Mouse (Mus musculus) forebrain, embryonic 12.5 days (tissue): ENCODE measurements at regions not wholly inside any gene's neighbourhood (a gene's known extent, or its start where the extent isn't known, plus 50 kb on each side); places are given as distances from the start of the nearest gene placed in this dataset.

Experiments
- ATAC-seq: fragments of 200-750 bp; cut with Nextera tagmentation; 2 replicates; pipeline ENCODE4 v1.8.0; 2017; ENCODE audit warnings: moderate TSS enrichment; ENCODE audit not compliant: low FRiP score
- H3K27ac ChIP-seq: fragments of 300-500 bp; sonication (generic); 2 replicates; pipeline ENCODE4 v1.5.1; 2016; ENCODE audit warnings: mild to moderate bottlenecking
- H3K27me3 ChIP-seq: fragments of 300-500 bp; sonication (generic); 2 replicates; pipeline ENCODE4 v1.6.1; 2016; ENCODE audit warnings: mild to moderate bottlenecking
- H3K36me3 ChIP-seq: fragments of 300-500 bp; sonication (generic); replicated peaks from 2 replicates; pipeline ENCODE4 v1.6.1; 2016; ENCODE audit warnings: mild to moderate bottlenecking
- H3K4me1 ChIP-seq: fragments of 300-500 bp; sonication (generic); 2 replicates; pipeline ENCODE4 v1.6.1; 2016
- H3K4me2 ChIP-seq: fragments of 300-500 bp; sonication (generic); 2 replicates; pipeline ENCODE4 v1.6.1; 2016; ENCODE audit warnings: mild to moderate bottlenecking, moderate library complexity
- H3K4me3 ChIP-seq: fragments of 300-500 bp; sonication (generic); replicated peaks from 2 replicates; pipeline ENCODE4 v1.5.1; 2016; ENCODE audit warnings: mild to moderate bottlenecking
- H3K9ac ChIP-seq: fragments of 300-500 bp; sonication (generic); 2 replicates; pipeline ENCODE4 v1.6.1; 2016; ENCODE audit warnings: mild to moderate bottlenecking
- H3K9me3 ChIP-seq: fragments of 300-500 bp; sonication (generic); 2 replicates; pipeline ENCODE4 v1.6.1; 2016
- whole genome bisulfite sequencing: fragments of 180-500 bp; shearing (Covaris S2); methylation state at CpG from one replicate; pipeline ENCODE4 v1.1.7; 2016; 5-methylcytosine and 5-hydroxymethylcytosine counted together

DNA sequence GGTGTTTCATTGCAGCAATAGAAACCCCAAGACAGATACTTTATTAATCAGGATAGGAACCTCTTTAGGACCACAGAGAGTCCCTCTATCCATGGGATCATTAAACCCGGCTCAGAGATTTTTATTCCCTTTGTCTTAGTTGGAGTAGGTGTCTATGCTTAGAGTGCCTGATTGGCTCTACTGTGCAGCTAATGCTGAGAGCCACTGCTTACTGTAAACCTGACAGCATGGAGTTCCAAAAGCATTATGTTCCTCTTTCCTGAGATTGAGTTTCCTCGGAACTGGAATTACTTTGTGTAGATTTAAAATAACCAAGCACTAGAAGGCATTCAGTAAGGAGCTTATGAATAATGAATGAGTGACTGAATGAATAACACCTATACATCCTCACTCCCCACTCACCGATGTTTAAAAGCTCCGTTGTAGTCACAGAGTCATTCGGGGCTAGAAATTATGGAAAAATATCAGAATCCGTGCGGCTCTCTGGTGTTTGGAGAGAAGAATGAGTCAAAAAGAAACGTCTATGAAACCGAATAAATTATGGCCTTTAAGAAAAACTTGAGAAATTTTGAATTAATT, 200.8 kb downstream of the Gm5426 start:
- 38% methylated on average over 9 of the region's 9 CpGs for WGBS

DNA sequence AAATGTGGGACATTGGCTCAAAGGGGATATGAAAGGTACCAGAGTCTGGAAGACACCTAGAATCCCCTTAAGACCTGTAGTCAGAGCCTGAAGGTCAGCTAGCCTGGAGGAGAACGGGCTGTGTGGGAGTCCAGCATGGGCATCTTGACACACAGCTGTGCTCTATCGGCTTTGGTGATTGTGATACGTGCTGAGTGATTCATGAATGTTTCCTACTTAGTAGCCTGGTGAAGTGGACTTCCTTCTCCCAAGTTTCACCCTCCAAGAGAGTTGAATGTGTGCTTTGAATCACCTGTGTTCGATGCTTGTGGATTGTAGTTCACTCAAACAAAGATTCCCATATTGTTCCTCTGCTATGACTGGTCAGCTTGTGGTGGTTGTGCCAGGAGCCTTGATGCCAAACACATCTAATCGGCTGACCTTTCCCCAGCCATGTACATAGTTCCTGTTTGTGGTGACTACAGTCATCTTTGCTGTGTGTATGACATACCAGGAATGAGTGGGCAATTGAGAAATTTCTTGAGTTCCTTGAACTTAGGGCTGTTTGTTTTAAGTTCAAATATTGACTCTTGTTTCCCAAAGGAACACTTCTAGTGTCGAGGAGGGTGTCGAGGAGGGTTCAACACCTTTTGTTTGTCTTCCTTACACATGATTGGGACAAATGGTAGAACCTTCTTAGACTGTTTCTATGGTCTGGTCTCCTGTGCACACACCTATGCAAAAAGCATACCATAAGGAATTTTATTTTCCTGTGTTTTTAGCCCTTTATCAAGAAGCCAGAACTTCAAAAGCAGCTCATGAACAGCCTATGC, 201.6 kb downstream of the Gm5426 start:
- 87% methylated on average over 7 of the region's 7 CpGs for WGBS
- H3K9me3 ChIP-seq = no peaks in the 10 kb centered on the region
- ATAC-seq = no peak

More for the DNA sequence above, 200.8 kb downstream of the Gm5426 start:
- Histone ChIP-seq H3K27ac (no peak overlapping the region), H3K4me1 (0 out of 2 replicates have a peak, but pooled peaks cover 3% of the 10 kb centered on the region), H3K4me2 (no peak overlapping the region), H3K4me3 (no peak overlapping the region), H3K36me3 (no peaks in the 10 kb centered on the region), H3K9me3 (no peaks in the 10 kb centered on the region), H3K9ac (no peak overlapping the region), H3K27me3 (no peaks in the 10 kb centered on the region)
- ATAC-seq = no peak

DNA sequence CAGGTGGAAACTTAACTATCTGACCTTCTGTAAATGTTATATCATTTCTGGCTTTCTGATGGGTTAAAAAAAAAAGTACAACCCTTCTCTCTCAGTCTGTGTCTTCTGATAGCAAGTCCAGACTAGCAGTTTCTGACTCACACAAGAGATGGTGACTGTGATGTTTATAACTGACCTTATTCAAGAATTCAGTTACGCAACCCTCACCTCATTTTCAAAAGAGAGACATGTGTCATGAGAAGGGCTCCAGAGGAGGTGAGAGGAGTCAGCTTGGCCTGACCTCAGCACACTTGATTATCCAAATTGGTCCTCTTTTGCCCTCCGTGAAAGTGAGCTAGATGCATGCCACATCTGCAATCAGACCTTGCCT, 202.2 kb downstream of the Gm5426 start:
- 88% methylated on average over 2 of the region's 2 CpGs for WGBS
- H3K4me3 ChIP-seq = no peak overlapping the region
- H3K27me3 ChIP-seq = no peaks in the 10 kb centered on the region
- no peak overlapping the region for H3K27ac ChIP-seq
- no peak for ATAC-seq
- H3K9ac ChIP-seq = no peak overlapping the region
- 0 out of 2 replicates have a peak, but pooled peaks cover 3% of the 10 kb centered on the region for H3K4me1 ChIP-seq
- H3K36me3 ChIP-seq = no peaks in the 10 kb centered on the region
- no peak overlapping the region for H3K4me2 ChIP-seq
- H3K9me3 ChIP-seq = no peaks in the 10 kb centered on the region

More for the DNA sequence above, 201.6 kb downstream of the Gm5426 start:
- Histone ChIP-seq H3K27me3 (no peaks in the 10 kb centered on the region), H3K9ac (no peak overlapping the region), H3K4me1 (0 out of 2 replicates have a peak, but pooled peaks cover 3% of the 10 kb centered on the region), H3K27ac (no peak overlapping the region), H3K4me3 (no peak overlapping the region), H3K4me2 (no peak overlapping the region), H3K36me3 (no peaks in the 10 kb centered on the region)

DNA sequence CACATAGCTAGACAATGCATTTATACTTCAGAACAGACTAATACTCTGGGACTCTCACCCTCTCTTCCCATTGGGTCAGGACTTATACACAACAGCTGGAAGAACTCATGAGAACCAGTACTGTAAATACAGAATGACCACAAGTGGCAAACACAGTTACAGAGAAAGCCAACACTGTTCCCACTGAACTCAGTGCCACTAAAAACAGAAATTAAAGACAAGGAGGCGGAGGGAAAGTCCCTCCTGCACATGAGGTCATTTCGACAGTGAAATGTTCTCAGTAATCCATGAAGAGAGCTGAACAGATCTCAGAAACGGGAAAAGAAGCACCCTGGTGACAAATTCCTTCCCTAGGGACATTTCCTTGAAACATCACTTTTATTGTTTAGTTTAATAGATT, 206.1 kb downstream of the Gm5426 start:
- WGBS = 78% methylated on average over 3 of the region's 3 CpGs
- Histone ChIP-seq H3K4me1 (0 out of 2 replicates have a peak, but pooled peaks cover 3% of the 10 kb centered on the region), H3K27me3 (no peaks in the 10 kb centered on the region), H3K4me3 (no peak overlapping the region), H3K9me3 (no peaks in the 10 kb centered on the region), H3K27ac (no peak overlapping the region), H3K36me3 (no peaks in the 10 kb centered on the region), H3K9ac (no peak overlapping the region), H3K4me2 (no peak overlapping the region)
- no peak for ATAC-seq

- Histone ChIP-seq H3K27ac (no peak overlapping the region), H3K4me2 (no peak overlapping the region), H3K36me3 (no peaks in the 10 kb centered on the region), H3K9ac (no peak overlapping the region), H3K27me3 (no peaks in the 10 kb centered on the region), H3K9me3 (no peaks in the 10 kb centered on the region), H3K4me1 (no peaks in the 10 kb centered on the region), H3K4me3 (no peak overlapping the region)
- 91% methylated on average over 2 of the region's 2 CpGs for WGBS
- ATAC-seq = no peak
Measured at GRCm38 (mm10) chr10:96343666-96344065, 207.3 kb downstream of the Gm5426 start.

- Histone ChIP-seq H3K27me3 (no peaks in the 10 kb centered on the region), H3K4me1 (no peaks in the 10 kb centered on the region), H3K27ac (no peak overlapping the region), H3K36me3 (no peaks in the 10 kb centered on the region), H3K4me3 (no peak overlapping the region), H3K9me3 (no peaks in the 10 kb centered on the region), H3K9ac (no peak overlapping the region), H3K4me2 (no peak overlapping the region)
- ATAC-seq = no peak
- 83% methylated on average over 4 of the region's 4 CpGs for WGBS
Measured at GRCm38 (mm10) chr10:96350692-96351091, 214.3 kb downstream of the Gm5426 start.

DNA sequence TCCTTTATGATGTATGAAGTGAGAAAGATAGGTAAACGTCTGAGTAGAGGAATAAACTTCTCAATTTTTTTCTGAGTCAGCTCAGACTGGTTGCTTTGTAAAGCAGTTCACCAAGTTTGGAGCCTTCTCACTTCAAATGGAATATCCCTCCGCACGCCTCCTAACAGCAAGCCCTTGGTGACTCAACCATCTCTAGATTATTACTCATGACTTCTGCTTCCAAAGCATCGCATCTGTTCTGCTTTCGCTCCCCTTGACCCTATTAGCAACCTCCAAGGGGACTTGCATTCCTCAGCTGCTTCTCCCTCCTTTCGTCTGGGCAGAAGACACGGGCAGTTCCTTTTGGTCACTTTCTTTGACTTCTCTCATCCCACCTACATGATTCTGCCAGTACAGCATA, 214.9 kb downstream of the Gm5426 start:
- 86% methylated on average over 7 of the region's 7 CpGs for WGBS

DNA sequence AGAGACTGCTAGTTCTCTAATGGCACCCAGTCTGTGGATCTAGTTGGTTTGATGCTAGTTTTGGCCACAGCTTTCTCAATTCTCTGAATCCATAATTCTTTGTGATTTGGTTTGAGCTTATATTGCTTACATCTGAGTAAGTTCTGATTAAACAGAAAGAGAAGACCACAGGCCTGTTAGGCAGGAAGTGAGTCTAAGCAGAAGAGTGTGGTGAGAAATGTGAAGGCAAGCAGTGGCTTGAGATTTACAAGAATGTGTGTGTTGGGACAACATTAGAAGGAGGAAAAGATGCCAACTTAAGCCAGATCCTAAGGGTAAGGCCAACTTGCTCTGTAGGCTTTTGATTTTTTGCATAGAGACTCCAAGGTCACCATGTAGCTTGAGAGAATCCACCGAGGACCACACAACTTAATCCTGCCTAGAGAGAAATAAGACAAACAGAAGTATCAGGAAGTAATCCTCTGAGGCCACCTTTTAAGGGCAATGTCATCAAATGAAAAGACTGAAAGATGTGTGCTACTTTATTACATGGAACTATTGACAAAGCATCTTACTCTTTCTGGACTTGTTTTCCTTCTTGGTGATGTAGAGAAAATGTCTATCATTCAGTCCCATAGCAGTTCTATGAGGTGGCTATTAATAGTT, 220.7 kb downstream of the Gm5426 start:
- H3K27me3 ChIP-seq = no peaks in the 10 kb centered on the region
- H3K4me2 ChIP-seq = no peak overlapping the region
- no peak overlapping the region for H3K4me3 ChIP-seq
- H3K9ac ChIP-seq = no peak overlapping the region
- WGBS = 88% methylated on average over 1 of the region's 1 CpGs
- H3K36me3 ChIP-seq = no peaks in the 10 kb centered on the region
- H3K9me3 ChIP-seq = no peaks in the 10 kb centered on the region
- no peak for ATAC-seq
- no peak overlapping the region for H3K27ac ChIP-seq
- no peaks in the 10 kb centered on the region for H3K4me1 ChIP-seq

More for the DNA sequence above, 214.9 kb downstream of the Gm5426 start:
- no peak for ATAC-seq
- Histone ChIP-seq H3K27me3 (no peaks in the 10 kb centered on the region), H3K27ac (no peak overlapping the region), H3K9ac (no peak overlapping the region), H3K4me2 (no peak overlapping the region), H3K4me1 (no peaks in the 10 kb centered on the region), H3K4me3 (no peak overlapping the region), H3K9me3 (no peaks in the 10 kb centered on the region), H3K36me3 (no peaks in the 10 kb centered on the region)

- Histone ChIP-seq H3K4me3 (no peak overlapping the region), H3K4me2 (no peak overlapping the region), H3K36me3 (no peaks in the 10 kb centered on the region), H3K27me3 (no peaks in the 10 kb centered on the region), H3K27ac (no peak overlapping the region), H3K9ac (no peak overlapping the region), H3K4me1 (no peaks in the 10 kb centered on the region), H3K9me3 (no peaks in the 10 kb centered on the region)
- ATAC-seq = no peak
- 61% methylated on average over 5 of the region's 5 CpGs for WGBS
Measured at GRCm38 (mm10) chr10:96357632-96358031, 221.2 kb downstream of the Gm5426 start.

DNA sequence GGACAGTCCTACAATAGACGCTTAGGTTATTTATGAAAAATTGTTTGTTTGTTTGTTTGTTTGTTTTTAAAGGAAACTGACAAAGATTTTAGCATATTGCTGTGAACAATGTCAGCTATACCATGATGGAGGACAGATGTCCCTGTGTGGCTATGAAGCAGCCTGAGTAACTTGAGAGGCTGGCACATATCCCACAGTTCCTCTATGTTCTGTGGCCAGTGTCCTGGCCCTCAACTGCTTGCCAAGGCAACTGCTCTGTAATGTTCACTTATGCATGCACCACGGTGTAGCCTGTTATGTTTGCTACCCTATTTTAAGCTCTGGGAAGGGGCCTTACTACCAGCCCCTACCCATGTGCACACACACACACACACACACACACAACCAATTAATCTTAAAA, 222.6 kb downstream of the Gm5426 start:
- no peak overlapping the region for H3K9ac ChIP-seq
- H3K9me3 ChIP-seq = no peaks in the 10 kb centered on the region
- no peak for ATAC-seq
- H3K4me1 ChIP-seq = no peaks in the 10 kb centered on the region
- 90% methylated on average over 2 of the region's 2 CpGs for WGBS
- H3K4me2 ChIP-seq = no peak overlapping the region
- no peaks in the 10 kb centered on the region for H3K36me3 ChIP-seq
- no peak overlapping the region for H3K27ac ChIP-seq
- no peak overlapping the region for H3K4me3 ChIP-seq
- H3K27me3 ChIP-seq = no peaks in the 10 kb centered on the region

- Histone ChIP-seq H3K36me3 (no peaks in the 10 kb centered on the region), H3K9ac (no peak overlapping the region), H3K27ac (no peak overlapping the region), H3K27me3 (no peaks in the 10 kb centered on the region), H3K4me2 (no peak overlapping the region), H3K4me1 (no peaks in the 10 kb centered on the region), H3K9me3 (no peaks in the 10 kb centered on the region), H3K4me3 (no peak overlapping the region)
- no peak for ATAC-seq
- WGBS = 64% methylated on average over 3 of the region's 3 CpGs
Measured at GRCm38 (mm10) chr10:96362211-96362610, 225.8 kb downstream of the Gm5426 start.

DNA sequence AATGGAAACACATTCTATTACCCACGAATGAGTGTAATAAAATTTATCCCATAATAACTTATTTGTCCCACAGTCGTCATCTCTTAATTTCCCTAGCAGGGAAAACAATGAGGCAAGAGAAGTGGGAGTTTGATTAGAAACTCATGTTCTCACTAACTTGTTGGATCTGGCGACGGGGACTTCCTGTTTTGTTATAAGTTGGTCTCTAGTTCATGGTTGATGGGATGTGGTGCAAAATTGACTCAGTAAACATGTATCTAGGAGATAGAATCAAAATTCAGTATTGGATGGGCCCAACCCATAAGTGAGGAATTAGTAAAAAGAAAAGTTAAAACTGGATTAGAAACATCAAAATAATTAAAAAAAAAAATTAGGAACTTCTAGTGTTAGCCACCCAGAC, 227.5 kb downstream of the Gm5426 start:
- Histone ChIP-seq H3K27ac (no peak overlapping the region), H3K9ac (no peak overlapping the region), H3K36me3 (no peaks in the 10 kb centered on the region), H3K4me2 (no peak overlapping the region), H3K4me3 (no peak overlapping the region), H3K4me1 (no peaks in the 10 kb centered on the region), H3K27me3 (no peaks in the 10 kb centered on the region), H3K9me3 (no peaks in the 10 kb centered on the region)
- WGBS = 89% methylated on average over 4 of the region's 4 CpGs
- ATAC-seq = no peak
